Mouse (Mus musculus) midbrain, embryonic 12.5 days (tissue): ENCODE measurements around the gene Pxdn. TPM values are rescaled to one million over a fixed set of nuclear protein-coding genes. Genes with fewer than 3 reads are reported as not detected.

Experiments
- ATAC-seq: fragments of 200-750 bp; cut with Nextera tagmentation; 2 replicates; pipeline ENCODE4 v1.8.0; 2017; ENCODE audit warnings: low read depth, moderate TSS enrichment, moderate library complexity; ENCODE audit not compliant: low FRiP score
- H3K27ac ChIP-seq: fragments of 300-500 bp; sonication (generic); replicated peaks from 2 replicates; pipeline ENCODE4 v1.5.1; 2016; ENCODE audit warnings: mild to moderate bottlenecking
- H3K27me3 ChIP-seq: fragments of 300-500 bp; sonication (generic); 2 replicates; pipeline ENCODE4 v1.6.1; 2016; ENCODE audit warnings: mild to moderate bottlenecking
- H3K36me3 ChIP-seq: fragments of 300-500 bp; sonication (generic); 2 replicates; pipeline ENCODE4 v1.6.1; 2016
- H3K4me1 ChIP-seq: fragments of 300-500 bp; sonication (generic); 2 replicates; pipeline ENCODE4 v1.6.1; 2016
- H3K4me2 ChIP-seq: fragments of 300-500 bp; sonication (generic); replicated peaks from 2 replicates; pipeline ENCODE4 v1.6.1; 2016; ENCODE audit warnings: mild to moderate bottlenecking, moderate library complexity
- H3K4me3 ChIP-seq: fragments of 300-500 bp; sonication (generic); 2 replicates; pipeline ENCODE4 v1.5.1; 2016; ENCODE audit warnings: mild to moderate bottlenecking
- H3K9ac ChIP-seq: fragments of 300-500 bp; sonication (generic); replicated peaks from 2 replicates; pipeline ENCODE4 v1.6.1; 2016; ENCODE audit warnings: mild to moderate bottlenecking, moderate library complexity
- H3K9me3 ChIP-seq: fragments of 300-500 bp; sonication (generic); 2 replicates; pipeline ENCODE4 v1.6.1; 2016; ENCODE audit warnings: mild to moderate bottlenecking
- WGBS: fragments of 180-500 bp; shearing (Covaris S2); methylation state at CpG from one replicate; pipeline ENCODE4 v1.1.7; 2016; 5-methylcytosine and 5-hydroxymethylcytosine counted together
- polyA plus RNA-seq: library from polyadenylated mRNA; unstranded; fragments of >200 nt; fragmentation: Nextera tagmentation; extraction: Ambion mirVana; gene quantifications from 2 replicates; pipeline ENCODE4 v1.2.1, GENCODE M21; 2016

Pxdn gene
- polyA plus RNA-seq = 75.4 and 83.6 TPM in 2 replicates

DNA sequence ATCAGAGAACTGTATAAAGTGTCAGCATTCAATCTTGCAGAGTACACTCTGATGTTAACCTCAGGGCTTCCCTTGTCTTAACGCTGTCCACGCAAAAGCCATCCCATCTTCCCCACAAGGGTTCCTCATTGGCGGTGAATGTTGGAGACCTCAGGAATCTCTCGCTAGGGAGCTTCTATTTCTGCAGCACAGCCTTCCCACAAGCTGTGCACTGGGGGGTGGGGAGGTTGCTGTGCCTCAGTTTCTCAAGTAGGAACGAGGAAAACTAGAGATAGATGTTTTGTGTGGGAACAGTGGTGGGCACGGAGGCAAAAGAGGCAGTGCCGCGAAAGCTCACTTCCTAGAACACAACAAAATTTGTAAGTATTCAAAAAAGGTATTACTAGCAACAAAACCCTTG is at the start of gene Pxdn:
Gene Pxdn (plus strand): TSS at position 301 of the 400 bp plus-strand sequence.
- ATAC-seq = no peak
- Histone ChIP-seq H3K36me3 (peaks cover 8% of the 10 kb centered on the region), H3K27ac (peak within 1 kb of the TSS; percentile 80), H3K4me3 (peak within 1 kb of the TSS; percentile 91), H3K27me3 (peaks cover 5% of the 10 kb centered on the region; the same call in 1 of the 2 replicates), H3K9me3 (no peaks in the 10 kb centered on the region), H3K4me2 (peak within 1 kb of the TSS; percentile 73), H3K9ac (peak within 1 kb of the TSS; percentile 94), H3K4me1 (peaks cover 35% of the 10 kb centered on the region)
- WGBS = 29% methylated on average over 8 of the region's 8 CpGs

DNA sequence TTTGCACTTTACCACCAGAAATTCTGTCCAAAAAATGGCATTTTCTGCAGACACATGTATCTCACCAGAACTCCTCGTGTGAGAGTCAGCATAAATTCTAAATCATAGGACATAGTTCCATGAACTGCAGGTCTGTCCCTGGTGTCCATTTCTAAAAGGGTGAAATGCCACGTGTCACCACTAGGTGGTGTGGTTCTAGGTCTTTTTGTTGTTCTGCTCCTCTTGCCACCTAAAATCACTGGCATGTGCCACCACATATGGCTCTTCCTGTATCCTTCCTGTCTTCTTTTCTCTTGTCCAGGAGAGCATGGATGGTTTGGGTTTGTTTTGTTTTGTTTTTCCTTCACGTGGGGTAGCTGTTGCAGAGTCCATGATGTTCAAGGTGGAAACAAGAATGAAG is 42.7 kb upstream of the Pxdn start:
- Histone ChIP-seq H3K4me1 (no peaks in the 10 kb centered on the region), H3K27ac (no peak overlapping the region), H3K9me3 (no peaks in the 10 kb centered on the region), H3K36me3 (peaks cover 14% of the 10 kb centered on the region; the same call in 1 of the 2 replicates), H3K4me3 (no peak overlapping the region), H3K4me2 (no peak overlapping the region), H3K27me3 (no peaks in the 10 kb centered on the region), H3K9ac (no peak overlapping the region)
- 23% methylated on average over 3 of the region's 3 CpGs for WGBS
- no peak for ATAC-seq

DNA sequence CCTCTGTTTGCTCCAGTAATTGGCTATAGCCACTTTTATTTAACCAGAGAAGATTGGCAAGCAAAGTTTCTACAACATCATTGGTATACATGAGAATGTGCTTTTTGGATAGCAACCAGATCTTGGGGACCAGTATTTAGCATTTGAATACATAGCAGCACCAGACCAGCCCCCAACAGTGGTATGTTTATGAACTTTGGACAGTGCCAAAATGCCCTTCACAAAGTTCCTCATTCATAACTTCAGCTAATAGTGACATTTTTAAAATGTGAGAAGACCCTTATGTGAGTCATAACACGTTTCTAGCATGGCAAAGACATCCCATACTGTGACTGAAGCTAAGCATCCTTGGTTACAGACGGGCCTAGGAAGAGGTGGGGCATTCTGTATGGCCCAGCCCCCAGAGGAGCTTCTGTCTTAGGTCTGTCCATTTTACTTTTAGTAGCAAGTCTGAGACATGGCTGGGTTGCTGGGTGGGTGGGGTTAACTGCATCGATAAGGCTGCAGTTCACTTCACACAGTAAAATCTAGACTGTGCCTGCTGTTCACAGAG is 39.8 kb upstream of the Pxdn start:
- no peak overlapping the region for H3K4me3 ChIP-seq
- H3K36me3 ChIP-seq = peaks cover 10% of the 10 kb centered on the region; the same call in 1 of the 2 replicates
- no peak for ATAC-seq
- H3K4me1 ChIP-seq = no peaks in the 10 kb centered on the region
- H3K9me3 ChIP-seq = no peaks in the 10 kb centered on the region
- no peak overlapping the region for H3K9ac ChIP-seq
- no peak overlapping the region for H3K27ac ChIP-seq
- WGBS = 85% methylated on average over 3 of the region's 3 CpGs
- no peaks in the 10 kb centered on the region for H3K27me3 ChIP-seq
- no peak overlapping the region for H3K4me2 ChIP-seq

DNA sequence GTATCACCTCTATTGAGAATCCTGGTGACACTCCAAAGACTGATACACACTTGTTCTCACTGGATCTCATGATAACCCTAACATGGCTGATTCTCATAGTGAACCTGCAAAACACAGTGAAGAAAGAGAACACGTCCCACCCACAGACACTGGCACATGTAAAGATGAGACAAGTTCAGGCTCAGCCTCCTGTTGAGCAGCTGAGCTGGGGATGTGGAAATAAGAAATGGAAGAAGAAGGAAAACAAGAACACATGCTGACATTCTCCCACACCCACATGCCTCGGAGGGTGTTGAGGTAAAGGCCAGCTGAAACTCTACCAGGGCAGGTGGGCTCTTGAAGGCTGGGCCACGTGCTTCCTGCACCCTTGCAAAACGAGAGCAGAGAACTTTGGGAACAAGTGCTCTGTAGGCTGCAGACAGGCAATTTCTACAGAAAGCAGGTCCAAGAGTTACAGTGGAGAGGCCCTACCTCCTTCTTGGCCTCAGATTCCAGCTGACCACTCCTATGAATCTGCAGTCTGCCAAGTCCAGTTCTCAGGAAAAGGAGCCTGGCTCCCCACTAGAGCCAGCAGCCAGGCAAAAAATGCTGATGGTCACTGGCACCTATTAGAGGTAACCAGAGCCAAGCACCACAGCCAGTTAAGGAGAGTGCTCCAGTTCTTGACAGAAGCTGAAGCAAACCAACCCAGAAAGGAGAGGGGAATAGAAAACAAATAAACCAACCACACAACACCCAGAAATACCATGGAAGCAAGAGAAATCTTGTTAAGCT is 33.1 kb upstream of the Pxdn start:
- no peak overlapping the region for H3K27ac ChIP-seq
- no peaks in the 10 kb centered on the region for H3K36me3 ChIP-seq
- H3K9ac ChIP-seq = no peak overlapping the region
- no peaks in the 10 kb centered on the region for H3K9me3 ChIP-seq
- no peaks in the 10 kb centered on the region for H3K27me3 ChIP-seq
- H3K4me3 ChIP-seq = no peak overlapping the region
- H3K4me2 ChIP-seq = no peak overlapping the region
- no peaks in the 10 kb centered on the region for H3K4me1 ChIP-seq
- WGBS = 83% methylated on average over 4 of the region's 4 CpGs
- no peak for ATAC-seq

DNA sequence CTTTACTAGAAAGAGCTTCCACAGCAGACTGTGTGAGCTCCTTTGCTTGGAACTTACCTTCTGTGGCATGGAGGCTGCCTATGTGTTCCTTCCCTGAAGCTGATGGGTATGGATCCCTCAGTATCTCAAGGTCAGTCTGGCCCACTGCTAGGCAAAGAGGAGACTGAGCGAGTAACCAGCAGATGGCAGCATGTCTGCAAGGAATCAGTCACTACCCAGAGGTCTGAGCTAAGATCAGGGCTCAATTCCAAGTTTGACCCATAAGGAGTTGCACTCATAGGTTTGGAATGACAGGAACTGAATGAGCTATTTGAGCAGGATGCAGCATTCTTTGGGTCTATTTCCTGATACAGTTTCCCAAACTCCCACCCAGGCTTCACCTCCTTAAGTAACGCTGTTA is 30.4 kb upstream of the Pxdn start:
- Histone ChIP-seq H3K4me2 (no peak overlapping the region), H3K27me3 (no peaks in the 10 kb centered on the region), H3K9me3 (no peaks in the 10 kb centered on the region), H3K4me3 (no peak overlapping the region), H3K4me1 (no peaks in the 10 kb centered on the region), H3K9ac (no peak overlapping the region), H3K36me3 (0 out of 2 replicates have a peak, but pooled peaks cover 4% of the 10 kb centered on the region), H3K27ac (no peak overlapping the region)
- 46% methylated on average over 2 of the region's 2 CpGs for WGBS
- ATAC-seq = 0 out of 2 replicates have a peak, but pooled peaks have one; percentile 30

DNA sequence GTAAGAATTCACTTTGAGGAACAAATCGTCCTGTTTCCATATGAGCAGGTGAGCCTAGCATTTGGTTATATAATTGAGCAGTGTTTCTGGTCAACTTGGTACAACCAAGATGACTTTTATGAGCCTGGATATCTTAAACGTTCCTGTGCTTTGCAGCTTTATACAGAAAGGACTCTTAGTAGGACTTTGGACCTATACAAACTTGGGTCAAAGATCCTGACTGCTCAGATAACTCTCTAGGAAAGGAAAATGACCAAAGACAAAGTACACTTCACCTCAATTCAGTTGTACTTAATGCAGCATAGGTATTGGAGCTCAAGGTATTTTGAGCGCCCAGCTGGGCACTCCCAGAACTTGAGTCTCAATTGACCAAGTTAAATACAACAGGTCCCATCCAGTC is 21.3 kb upstream of the Pxdn start:
- H3K9ac ChIP-seq = no peak overlapping the region
- no peak overlapping the region for H3K27ac ChIP-seq
- 82% methylated on average over 3 of the region's 3 CpGs for WGBS
- no peaks in the 10 kb centered on the region for H3K4me1 ChIP-seq
- H3K4me3 ChIP-seq = no peak overlapping the region
- peaks cover 16% of the 10 kb centered on the region for H3K36me3 ChIP-seq
- ATAC-seq = no peak
- no peaks in the 10 kb centered on the region for H3K9me3 ChIP-seq
- no peak overlapping the region for H3K4me2 ChIP-seq
- H3K27me3 ChIP-seq = no peaks in the 10 kb centered on the region

DNA sequence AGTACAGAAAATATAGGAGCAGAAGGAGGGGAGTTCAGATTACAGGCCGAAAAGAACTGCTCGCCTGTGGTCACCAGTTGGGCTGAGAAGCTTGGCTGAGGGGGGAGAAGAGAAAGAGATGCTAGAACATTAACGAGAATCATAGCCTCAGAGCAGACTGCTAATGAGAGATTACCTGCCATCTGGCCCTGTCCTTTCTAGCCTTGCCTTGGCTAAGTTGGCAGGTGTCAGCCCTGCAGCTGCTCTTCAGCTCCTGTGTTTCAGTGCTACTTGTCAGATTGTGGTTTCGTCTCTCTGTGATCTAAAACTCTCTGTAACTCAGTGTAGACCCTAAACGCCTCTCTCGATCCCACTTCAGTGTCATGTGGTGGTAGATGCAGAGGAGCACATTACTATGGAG is 20.6 kb upstream of the Pxdn start:
- H3K4me2 ChIP-seq = no peak overlapping the region
- H3K27me3 ChIP-seq = no peaks in the 10 kb centered on the region
- no peaks in the 10 kb centered on the region for H3K9me3 ChIP-seq
- peaks cover 15% of the 10 kb centered on the region for H3K36me3 ChIP-seq
- H3K27ac ChIP-seq = no peak overlapping the region
- H3K9ac ChIP-seq = no peak overlapping the region
- no peaks in the 10 kb centered on the region for H3K4me1 ChIP-seq
- no peak overlapping the region for H3K4me3 ChIP-seq
- 85% methylated on average over 6 of the region's 6 CpGs for WGBS
- no peak for ATAC-seq

DNA sequence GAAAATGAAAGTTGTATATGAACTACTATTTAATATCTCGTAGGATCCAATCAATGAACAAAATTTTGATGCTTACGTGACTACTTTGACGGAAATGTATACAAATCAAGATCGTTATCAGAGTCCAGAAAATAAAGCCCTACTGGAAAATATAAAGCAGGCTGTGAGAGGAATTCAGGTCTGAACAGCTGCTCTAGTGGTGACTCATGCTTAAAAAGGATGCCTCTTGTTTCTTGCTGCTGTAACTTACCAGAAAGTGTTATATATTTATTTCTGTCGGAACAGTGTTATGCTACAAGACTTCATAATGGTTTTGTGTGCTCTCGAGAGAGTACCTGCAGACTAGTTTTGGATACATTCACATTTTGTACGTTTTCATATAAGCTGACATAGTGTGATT is 17.1 kb upstream of the Pxdn start:
- no peaks in the 10 kb centered on the region for H3K36me3 ChIP-seq
- no peaks in the 10 kb centered on the region for H3K9me3 ChIP-seq
- WGBS = 91% methylated on average over 7 of the region's 7 CpGs
- H3K27me3 ChIP-seq = no peaks in the 10 kb centered on the region
- H3K4me1 ChIP-seq = no peaks in the 10 kb centered on the region
- H3K27ac ChIP-seq = no peak overlapping the region
- H3K9ac ChIP-seq = no peak overlapping the region
- no peak overlapping the region for H3K4me2 ChIP-seq
- no peak overlapping the region for H3K4me3 ChIP-seq
- ATAC-seq = no peak

DNA sequence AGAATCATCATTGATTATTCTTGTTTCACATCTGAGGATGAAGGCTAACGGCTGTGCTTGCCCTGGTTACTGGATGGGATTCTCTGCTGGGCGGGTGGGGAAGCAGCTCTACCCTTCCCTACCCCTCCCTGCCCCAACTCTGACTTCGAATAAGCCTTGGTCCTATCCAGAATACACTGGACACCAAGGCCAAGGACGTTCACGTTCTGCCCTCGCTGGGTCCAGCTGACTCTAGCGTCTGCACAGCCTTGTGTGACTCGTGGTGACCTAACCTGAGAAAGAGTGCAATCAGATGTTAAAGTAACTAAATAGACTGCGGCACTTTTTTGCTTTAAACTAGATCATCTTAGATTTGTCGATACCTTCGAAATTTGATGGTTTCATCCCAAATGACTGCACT is 15.9 kb upstream of the Pxdn start:
- H3K27me3 ChIP-seq = no peaks in the 10 kb centered on the region
- no peak overlapping the region for H3K27ac ChIP-seq
- H3K9me3 ChIP-seq = no peaks in the 10 kb centered on the region
- no peak overlapping the region for H3K4me2 ChIP-seq
- ATAC-seq = no peak
- H3K36me3 ChIP-seq = no peaks in the 10 kb centered on the region
- no peak overlapping the region for H3K4me3 ChIP-seq
- H3K9ac ChIP-seq = no peak overlapping the region
- H3K4me1 ChIP-seq = no peaks in the 10 kb centered on the region
- 82% methylated on average over 11 of the region's 11 CpGs for WGBS

DNA sequence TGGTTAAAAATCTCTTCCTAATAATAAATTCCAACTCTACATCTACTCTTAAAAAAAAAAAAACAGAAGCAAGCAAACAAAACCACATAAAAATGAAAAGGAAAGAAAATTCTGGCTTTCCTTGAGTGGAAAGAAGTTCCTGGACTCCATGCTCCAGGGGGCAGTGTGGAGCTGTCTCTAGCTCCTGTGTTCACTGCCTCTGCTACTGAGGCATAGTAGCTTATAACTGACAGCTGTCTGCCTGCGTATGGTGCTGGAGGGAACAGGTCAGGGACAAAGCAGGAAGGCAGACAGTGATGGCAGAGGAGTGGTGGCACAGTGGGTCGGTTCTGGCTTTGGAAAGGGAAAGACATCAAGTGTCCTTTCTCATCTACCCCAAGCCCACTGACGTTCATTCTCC is 10.5 kb upstream of the Pxdn start:
- Histone ChIP-seq H3K27ac (no peak overlapping the region), H3K9me3 (no peaks in the 10 kb centered on the region), H3K4me3 (no peak overlapping the region), H3K4me1 (no peaks in the 10 kb centered on the region), H3K4me2 (no peak overlapping the region), H3K36me3 (no peaks in the 10 kb centered on the region), H3K27me3 (no peaks in the 10 kb centered on the region), H3K9ac (no peak overlapping the region; the same call in 1 of the 2 replicates)
- 46% methylated on average over 3 of the region's 3 CpGs for WGBS
- peak; percentile 54; the same call in 1 of the 2 replicates for ATAC-seq

DNA sequence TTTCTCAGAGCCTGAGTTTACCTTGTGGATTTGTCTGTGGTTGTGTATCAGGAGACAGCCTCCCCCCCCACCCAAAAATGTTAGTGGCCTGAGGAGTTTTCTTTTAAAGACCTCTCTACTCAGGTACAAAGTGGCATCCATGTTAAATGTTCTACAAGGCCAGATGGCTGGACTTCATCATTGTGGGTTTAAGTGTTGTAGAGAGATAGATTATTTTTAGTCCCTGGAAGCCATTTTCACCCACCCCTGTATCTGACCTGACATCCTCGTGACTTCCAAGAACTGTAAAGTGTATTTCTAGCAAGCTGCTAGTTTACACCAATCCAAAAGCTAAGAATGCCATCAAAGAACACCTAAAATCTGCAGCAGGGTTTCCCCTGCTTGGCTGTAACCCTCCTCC is 6.8 kb upstream of the Pxdn start:
- H3K27ac ChIP-seq = no peak overlapping the region
- H3K9me3 ChIP-seq = no peaks in the 10 kb centered on the region
- no peak overlapping the region for H3K4me3 ChIP-seq
- H3K27me3 ChIP-seq = no peaks in the 10 kb centered on the region
- no peaks in the 10 kb centered on the region for H3K36me3 ChIP-seq
- H3K9ac ChIP-seq = no peak overlapping the region
- H3K4me2 ChIP-seq = no peak overlapping the region
- H3K4me1 ChIP-seq = no peaks in the 10 kb centered on the region
- no peak for ATAC-seq
- WGBS = 77% methylated on average over 1 of the region's 1 CpGs

DNA sequence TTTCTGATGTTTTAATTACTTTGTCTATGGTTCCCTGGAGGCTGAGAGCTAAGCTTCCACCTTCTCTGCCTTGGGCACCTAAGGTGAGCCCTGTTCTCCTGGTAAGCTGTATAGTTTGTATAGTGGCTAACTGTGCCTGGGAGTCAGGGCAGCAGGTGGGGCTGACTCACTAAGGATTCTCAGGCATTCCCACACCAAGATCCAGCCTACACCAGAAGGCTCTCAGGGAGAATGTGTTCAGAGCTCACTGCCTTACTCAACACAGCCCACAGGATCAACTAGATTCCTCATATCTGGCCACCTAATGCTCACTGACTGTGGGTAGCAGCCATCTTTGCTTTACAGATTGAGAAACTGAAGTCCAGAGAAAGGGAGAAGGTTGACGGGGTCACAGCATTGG is 4.5 kb upstream of the Pxdn start:
- 100% methylated on average over 1 of the region's 1 CpGs for WGBS
- H3K9ac ChIP-seq = no peak overlapping the region
- no peak overlapping the region for H3K4me3 ChIP-seq
- peaks cover 5% of the 10 kb centered on the region; the same call in 1 of the 2 replicates for H3K27me3 ChIP-seq
- no peaks in the 10 kb centered on the region for H3K36me3 ChIP-seq
- no peak overlapping the region for H3K27ac ChIP-seq
- no peak overlapping the region for H3K4me2 ChIP-seq
- ATAC-seq = no peak
- H3K4me1 ChIP-seq = 0 out of 2 replicates have a peak, but pooled peaks cover 8% of the 10 kb centered on the region
- H3K9me3 ChIP-seq = no peaks in the 10 kb centered on the region
